Mouse (Mus musculus) v-Abl transformed pro-B cells (cell line): ENCODE data around the gene Defb22.

Experiments used
- in situ Hi-C, 2 experiments: fragments of 400-800 bp; cut with MboI; formaldehyde crosslinking; loops; one replicate each; pipeline ENCODE4 v1.15.1; 2025; ENCODE audit not compliant: unreplicated experiment in 2 of 2

Gene Defb22

DNA sequence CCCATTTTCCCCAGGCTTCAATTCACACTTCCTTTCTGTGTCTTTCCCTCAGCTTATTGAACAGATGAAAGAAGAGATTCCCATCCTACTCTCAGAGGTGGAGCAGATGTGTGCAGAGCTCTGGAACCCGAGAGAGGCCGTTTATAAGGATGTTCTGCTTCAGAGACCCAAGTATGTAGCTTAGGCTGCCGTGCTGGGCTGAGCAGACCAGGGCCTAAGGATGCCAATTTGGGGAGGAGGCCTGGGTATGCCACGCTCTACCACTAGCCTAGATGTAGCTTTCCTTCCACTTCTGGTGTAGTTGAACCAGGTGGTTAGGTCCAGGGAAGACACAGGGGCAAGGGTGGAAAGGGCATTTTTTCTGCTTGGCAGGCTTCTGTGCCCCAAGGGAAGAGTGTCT is 47.6 kb downstream of the Defb22 start:
- in situ Hi-C loops = no loop called here

DNA sequence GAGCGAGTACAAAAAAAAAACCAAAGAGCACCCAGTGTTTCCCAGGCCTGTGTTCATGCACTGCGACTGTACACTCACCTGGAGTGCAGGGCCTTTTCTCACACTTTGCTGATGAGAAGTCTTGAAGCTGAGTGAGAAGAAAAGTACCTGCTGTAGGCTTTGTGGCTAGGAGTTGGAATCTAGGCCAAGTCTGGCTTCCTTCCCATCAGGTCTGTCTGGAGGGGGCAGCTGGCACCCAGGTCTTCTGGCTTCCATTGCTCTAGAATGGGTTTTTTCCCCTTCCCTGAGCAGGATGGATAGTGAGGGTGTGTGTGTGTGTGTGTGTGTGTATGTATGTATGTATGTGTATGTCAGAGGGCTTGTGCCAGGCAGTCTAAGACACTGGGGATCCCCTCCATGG is 50.1 kb downstream of the Defb22 start:
- in situ Hi-C loops = no loop called here

DNA sequence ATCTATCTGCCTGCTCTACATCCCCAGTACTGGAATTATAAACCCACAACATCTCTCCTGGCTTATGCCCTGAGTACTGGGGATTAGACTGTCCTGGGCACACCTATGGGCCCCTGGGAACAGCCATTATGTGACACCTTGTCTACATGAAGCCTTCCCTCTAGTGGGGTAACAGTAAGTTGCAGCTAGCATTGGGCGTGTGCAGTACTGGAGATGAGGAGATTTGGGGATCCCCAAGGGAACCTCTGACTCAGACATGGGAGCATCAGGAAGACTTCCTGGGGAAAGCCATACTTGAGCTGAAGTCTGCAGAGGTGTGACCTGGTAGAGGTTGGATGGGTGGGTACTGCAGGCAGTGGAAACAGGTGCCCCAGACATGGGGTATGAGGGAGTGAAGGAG is 51.0 kb downstream of the Defb22 start:
- in situ Hi-C loops = no loop called here

DNA sequence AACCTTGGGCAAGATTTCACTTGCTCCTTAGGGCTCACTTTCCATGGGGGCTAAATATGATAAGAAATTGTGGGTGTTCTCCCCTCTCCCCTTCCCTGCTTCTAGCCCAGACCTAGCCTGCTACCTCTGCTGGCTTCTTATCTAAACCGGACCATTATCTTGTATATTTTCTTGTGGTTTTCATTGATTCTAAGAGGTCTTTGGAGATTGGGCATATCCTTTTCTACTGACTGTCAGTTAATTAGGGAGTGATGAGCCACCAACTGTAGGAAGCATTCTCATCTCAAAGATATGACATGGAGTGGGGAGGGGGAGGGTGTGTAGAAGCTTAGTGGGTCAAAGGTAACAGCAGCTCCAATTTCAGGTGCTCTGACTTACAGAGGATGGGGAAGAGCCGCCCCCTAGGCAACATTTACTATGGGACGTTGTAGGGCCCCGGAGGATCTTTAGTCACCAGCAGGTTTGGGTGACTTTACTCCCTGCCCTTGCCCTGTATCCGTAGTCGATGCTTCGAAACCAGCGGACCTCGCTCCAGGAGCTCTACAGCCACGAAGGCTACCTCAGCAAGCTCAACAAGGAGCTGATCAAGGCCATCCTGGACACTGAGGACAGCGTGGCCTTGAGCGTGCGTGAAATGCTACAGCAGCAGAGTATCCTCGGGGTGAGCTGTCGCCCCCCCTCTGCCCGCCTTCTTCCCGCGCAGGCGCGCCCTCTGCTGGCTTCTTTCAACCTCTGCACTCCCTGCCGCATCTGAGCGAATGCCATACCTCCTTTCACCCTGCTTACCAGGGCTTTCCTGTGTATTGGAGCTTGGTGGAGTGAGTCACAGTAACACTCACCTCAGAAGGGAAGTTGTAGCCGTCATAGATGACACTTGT is 52.7 kb downstream of the Defb22 start:
- in situ Hi-C loops = no loop called here

DNA sequence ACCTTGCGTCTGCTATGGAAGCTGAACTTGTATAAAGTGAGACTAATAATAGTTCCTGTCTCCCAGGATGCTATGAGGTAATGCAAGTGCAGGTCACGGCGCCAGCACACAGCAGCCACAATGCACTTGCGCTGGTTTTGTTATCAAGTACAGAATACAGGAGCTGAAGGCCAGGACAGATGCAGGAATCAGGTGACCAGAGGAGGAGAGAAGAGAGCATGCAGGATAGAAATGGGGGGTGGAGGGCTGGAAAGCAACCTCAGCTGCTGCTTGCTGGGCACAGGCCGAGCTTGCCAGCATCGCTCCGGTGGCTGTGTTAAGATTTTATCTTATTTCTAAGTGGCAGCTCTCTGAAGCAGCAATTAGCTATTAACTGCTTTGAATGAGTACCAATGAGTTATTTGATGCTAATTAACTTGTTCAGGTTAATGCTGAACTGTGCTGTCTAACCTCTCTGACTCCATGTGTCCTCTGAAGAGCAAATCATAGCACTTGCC is 53.5 kb downstream of the Defb22 start:
- in situ Hi-C loops = no loop called here
